Mouse (Mus musculus) T-helper 17 cell (primary cell): ENCODE data around the gene Sept8.

Experiments used
- in situ Hi-C, 2 experiments: fragments of 300-600 bp; cut with MboI, MseI; formaldehyde crosslinking; loops; 1 replicate in 1 of 2; 2 replicates in 1 of 2; pipeline ENCODE4 v1.15.1; 2025; ENCODE audit warnings: high pct_unique_total_duplicates in 2 of 2

Sept8 gene

GRCm38 (mm10) chr11:53525461-53525860 is 6.4 kb downstream of the Sept8 start:
- in situ Hi-C loops, result no loop called here

- in situ Hi-C loops, result no loop called here
These were observed 9.6 kb downstream of the Sept8 start for GRCm38 (mm10) chr11:53528397-53529252.

GRCm38 (mm10) chr11:53529253-53529557 is 10.1 kb downstream of the Sept8 start:
- in situ Hi-C loops, result no loop called here

GRCm38 (mm10) chr11:53530001-53530400 is 10.9 kb downstream of the Sept8 start:
- in situ Hi-C loops, result no loop called here

- in situ Hi-C loops, result no loop called here
These were observed 12.6 kb downstream of the Sept8 start for GRCm38 (mm10) chr11:53531578-53532230.

GRCm38 (mm10) chr11:53532231-53532620 is 13.2 kb downstream of the Sept8 start:
- in situ Hi-C loops, result no loop called here

GRCm38 (mm10) chr11:53539002-53539491 is 20.0 kb downstream of the Sept8 start:
- in situ Hi-C loops, result no loop called here

GRCm38 (mm10) chr11:53540394-53540793 is 21.3 kb downstream of the Sept8 start:
- in situ Hi-C loops, result no loop called here

GRCm38 (mm10) chr11:53541222-53541621 is 22.2 kb downstream of the Sept8 start:
- in situ Hi-C loops, result no loop called here

GRCm38 (mm10) chr11:53543021-53543420 is 24.0 kb downstream of the Sept8 start:
- in situ Hi-C loops, result no loop called here

GRCm38 (mm10) chr11:53546271-53546670 is 27.2 kb downstream of the Sept8 start:
- in situ Hi-C loops, result no loop called here

- in situ Hi-C loops, result no loop called here
These were observed 28.5 kb downstream of the Sept8 start for GRCm38 (mm10) chr11:53547566-53547965.

- in situ Hi-C loops, result no loop called here
These were observed 29.1 kb downstream of the Sept8 start for GRCm38 (mm10) chr11:53548036-53548605.

- in situ Hi-C loops, result loop anchor here (5.0 to 10.0 kb wide), 2 partner anchors 487 to 554 kb away; partner anchors contain the start of gene P4ha2 (in 1 of the 2)
These were observed 31.7 kb downstream of the Sept8 start for GRCm38 (mm10) chr11:53550714-53551113.

- in situ Hi-C loops, result loop anchor here (5.0 to 10.0 kb wide), 2 partner anchors 486 to 553 kb away; partner anchors contain the start of gene P4ha2 (in 1 of the 2)
These were observed 32.7 kb downstream of the Sept8 start for GRCm38 (mm10) chr11:53551754-53552153.

GRCm38 (mm10) chr11:53556529-53556928 is 37.5 kb downstream of the Sept8 start:
- in situ Hi-C loops, result loop anchor here in 1 of 2 experiments (5.0 to 10.0 kb wide), 2 partner anchors 476 to 548 kb away; partner anchors contain the start of gene P4ha2

GRCm38 (mm10) chr11:53557992-53558391 is 38.9 kb downstream of the Sept8 start:
- in situ Hi-C loops, result loop anchor here in 1 of 2 experiments (5.0 to 10.0 kb wide), 2 partner anchors 474 to 547 kb away; partner anchors contain the start of gene P4ha2

GRCm38 (mm10) chr11:53559980-53560379 is 40.9 kb downstream of the Sept8 start:
- in situ Hi-C loops, result loop anchor here in 1 of 2 experiments (5.0 to 10.0 kb wide), 2 partner anchors 472 to 545 kb away; partner anchors contain the start of gene P4ha2

GRCm38 (mm10) chr11:53561986-53562385 is 42.9 kb downstream of the Sept8 start:
- in situ Hi-C loops, result no loop called here

GRCm38 (mm10) chr11:53566646-53567045 is 47.6 kb downstream of the Sept8 start:
- in situ Hi-C loops, result no loop called here

- in situ Hi-C loops, result no loop called here
These were observed 48.4 kb downstream of the Sept8 start, which contains the start of gene Kif3a for GRCm38 (mm10) chr11:53567224-53568014. Kif3a (plus strand) TSS chr11:53567379.
